Mouse (Mus musculus) yolk sac, embryonic 10.5 days (tissue): Measurements from ENCODE around the gene Grb2.

Experiments
- DNase-seq: peaks from one replicate; pipeline ENCODE4 v3.0.0-alpha.2; 2017; ENCODE audit warnings: low spot score

Grb2 gene

GRCm38 (mm10) chr11:115712268-115712667, 3.9 kb upstream of the Grb2 start:
- DNase-seq, result no peak

DNA sequence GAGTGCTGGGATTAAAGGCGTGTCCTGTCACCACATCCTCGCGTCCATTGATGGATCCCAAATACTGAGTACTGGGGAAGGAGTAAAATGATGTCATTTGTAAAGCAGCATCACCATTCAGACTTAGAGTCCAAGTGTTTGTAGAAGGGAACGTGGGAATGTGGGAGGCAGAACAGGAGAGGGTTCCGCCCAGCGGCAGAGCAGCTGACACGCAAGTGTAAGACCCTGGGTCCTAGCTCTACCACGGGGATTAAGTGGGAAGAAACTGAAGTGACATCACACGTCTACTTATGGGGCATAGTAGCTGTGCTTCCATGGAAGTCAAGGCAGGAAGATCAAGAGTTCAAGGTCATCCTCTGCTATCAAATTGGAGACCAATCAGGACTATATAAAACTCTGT, 2.7 kb upstream of the Grb2 start:
- no peak for DNase-seq

GRCm38 (mm10) chr11:115709829-115710559, 1.6 kb upstream of the Grb2 start:
- DNase-seq, result no peak

DNA sequence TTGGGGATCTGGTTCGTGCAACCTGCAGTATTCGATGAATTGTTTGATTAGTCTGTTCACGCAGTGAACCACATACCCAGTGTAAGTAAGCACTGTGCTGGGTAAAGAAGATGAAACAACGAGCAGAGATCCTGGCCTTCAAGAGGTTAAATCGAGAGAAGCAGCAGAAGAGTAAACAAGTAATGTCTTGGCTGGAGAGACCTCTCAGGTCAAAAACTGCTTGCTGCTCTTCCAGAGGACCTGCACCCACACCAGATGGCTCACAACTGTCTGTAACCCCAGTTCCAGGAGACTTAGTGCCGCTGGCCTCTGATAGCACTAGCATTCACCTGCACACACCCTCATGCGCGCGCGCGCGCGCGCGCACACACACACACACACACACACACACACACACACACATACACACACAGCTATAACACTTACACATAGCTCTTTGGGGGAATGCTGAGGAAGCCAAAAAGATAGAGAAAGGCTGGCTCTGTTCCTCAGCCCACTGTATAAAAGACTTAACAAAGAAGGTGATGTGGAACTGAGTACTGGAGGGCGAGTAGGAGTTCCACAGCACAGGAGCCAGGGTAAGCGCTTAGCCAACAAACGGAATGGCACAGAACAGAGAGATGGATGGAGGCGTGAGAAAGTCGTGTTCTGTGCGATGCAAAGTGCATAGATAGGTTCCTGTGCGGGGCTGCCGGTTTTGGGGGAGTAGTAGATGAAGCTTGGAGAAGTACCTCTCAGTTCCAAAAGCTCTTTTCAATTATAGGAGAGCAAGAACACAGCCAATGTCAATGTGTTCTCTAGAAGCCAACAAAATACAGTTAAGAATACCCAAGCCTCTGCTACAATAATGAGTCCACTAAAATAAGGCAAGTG, 795 bp upstream of the Grb2 start:
- peak; percentile 44 for DNase-seq

DNA sequence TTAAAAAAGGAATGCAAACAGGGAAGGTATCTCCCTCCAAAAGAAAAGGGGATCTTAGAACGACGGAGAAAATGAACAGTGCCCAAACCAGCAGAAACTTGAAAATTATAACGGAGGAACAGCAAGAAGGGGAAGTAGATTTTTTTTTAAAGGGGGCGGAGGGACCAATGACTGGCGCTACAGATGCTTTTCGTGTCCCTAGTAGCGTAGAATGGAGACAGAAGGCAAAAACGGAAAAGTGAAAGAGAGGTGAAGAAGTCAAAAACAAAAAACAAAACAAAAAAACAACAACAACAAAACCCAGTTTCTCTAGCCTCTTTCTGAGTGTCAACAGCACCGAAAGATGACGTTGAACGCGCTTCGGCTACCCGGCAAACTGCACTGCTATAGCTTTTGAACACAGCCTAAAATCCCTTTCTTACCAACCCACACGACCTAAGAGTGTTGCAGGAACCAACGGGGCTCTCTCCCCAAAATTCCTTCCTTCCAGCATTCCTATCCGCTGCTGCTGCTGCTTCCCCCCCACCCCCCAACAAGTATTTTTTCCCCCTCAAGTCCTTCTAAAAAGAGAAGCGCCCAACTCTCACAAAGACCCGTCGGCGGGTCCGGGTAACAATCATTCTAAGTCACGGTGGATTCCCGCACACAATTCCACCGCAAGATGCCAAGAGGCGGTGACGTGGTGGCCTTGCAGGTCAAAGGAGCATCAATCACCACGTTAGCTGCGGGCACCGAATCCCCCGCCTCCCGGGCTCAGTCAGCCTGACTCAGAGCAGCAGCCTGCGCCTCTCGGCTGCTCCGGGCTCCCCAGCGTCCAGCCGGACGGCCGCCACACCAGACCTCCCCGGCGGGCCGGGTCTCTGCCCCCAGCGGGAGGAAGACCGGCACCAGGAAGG, 836 bp downstream of the Grb2 start:
- DNase-seq, result peak; percentile 49

GRCm38 (mm10) chr11:115706584-115706983, 1.8 kb downstream of the Grb2 start:
- DNase-seq, result no peak

- no peak for DNase-seq
Measured at GRCm38 (mm10) chr11:115705561-115705960, 2.8 kb downstream of the Grb2 start.

DNA sequence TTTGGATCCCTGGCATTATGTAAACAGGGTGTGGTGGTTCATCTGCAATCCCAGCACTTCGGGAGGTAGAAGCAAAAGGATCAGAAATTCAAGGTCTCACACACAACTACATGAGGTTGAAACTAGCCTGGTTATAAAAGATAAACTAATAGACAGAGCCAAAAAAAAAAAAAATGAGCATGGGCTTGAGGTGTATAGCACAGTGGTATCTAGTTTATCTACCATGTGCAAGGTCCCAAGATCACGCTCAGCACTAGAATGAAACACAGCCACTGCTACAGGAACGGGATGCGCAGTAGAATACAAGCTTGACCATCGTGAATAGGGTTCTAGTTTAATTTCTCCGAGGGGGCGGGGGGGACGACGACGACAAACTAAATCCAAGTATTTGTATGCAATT, 3.7 kb downstream of the Grb2 start:
- no peak for DNase-seq

GRCm38 (mm10) chr11:115703466-115703865, 4.9 kb downstream of the Grb2 start:
- DNase-seq, result no peak

DNA sequence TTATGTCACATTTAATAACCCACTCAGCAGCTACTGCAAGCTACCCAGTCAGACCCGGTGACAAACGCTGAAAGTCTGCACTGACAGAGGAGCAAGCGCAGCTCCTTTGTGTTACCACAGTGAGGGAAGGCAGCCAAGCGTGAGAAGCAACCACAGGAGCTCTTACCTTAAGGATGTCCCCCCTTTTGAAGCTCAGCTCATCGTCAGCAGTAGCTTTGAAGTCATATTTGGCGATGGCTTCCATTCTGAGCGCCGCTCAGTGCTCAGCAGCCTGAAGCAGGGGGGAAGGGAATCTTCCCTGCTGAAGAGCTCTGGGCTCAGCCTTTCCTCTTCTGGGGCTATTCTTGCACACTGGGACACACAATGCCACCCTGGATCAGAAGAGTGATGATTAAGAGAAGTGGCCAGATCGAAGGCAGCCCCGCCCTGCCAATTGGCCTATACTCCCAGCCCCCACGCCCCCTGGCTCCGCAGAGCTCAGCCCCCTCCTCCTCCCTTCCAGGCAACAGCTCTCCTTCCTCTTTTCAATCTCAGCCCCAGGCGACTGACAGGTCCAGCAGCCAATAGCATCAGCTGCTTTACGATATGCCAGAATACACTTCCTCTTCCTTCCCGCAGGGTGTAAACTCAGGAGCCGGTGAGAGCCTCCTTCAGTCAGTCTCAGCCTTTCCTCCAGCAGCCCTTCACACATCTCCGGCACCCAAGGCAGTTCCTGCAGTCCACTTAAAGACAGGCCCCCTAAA, 9.2 kb downstream of the Grb2 start:
- peak; percentile 88 for DNase-seq

GRCm38 (mm10) chr11:115697722-115698121, 10.7 kb downstream of the Grb2 start:
- no peak for DNase-seq

DNA sequence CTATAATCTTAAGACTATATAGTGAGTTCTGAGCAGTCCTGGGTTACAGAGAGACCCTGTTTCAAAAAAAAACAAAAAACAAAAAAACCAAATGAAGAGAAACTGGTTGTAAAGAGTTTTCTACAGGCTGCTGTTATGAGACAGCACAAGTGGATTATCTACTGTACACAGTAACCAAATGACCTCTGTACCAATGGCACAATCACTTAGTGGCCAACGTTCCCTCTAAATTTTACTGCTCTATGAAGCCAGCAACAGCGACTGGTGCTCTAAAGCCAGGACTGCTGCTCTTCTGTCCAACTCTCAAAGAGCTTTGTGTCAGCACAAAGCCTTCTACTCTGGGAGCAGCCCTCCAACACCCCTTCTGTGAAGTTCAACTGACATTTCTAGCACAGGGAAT, 11.3 kb downstream of the Grb2 start:
- no peak for DNase-seq

- DNase-seq, result no peak
Measured at GRCm38 (mm10) chr11:115696471-115696870, 11.9 kb downstream of the Grb2 start.

DNA sequence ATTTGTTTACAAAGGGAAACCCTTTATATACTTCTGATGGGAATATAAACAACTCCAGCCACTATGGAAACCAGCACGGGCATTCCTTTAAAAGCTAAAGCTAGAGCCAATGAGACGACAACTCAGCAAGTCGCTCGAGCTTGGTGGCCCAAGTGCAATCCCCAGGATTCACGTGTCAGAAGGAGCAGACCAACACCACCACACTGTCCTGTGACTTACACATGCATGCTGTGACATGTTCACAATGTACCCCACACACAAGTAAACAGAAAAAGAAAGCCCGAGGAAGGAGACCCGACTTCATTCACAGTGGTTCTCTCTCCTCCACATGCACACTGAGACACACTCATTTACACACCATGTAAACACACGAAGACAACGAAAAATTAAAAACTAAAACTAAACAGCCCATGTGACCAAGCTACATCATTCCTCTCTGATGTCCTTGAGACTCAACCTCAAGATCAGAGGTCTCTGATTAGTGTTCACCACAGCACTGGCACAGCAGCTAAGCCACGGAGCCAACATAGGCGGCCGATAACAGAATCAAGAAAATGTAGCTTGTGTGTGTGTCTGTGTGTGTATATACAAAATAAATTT, 14.3 kb downstream of the Grb2 start:
- DNase-seq, result no peak

- no peak for DNase-seq
Measured at GRCm38 (mm10) chr11:115692800-115693199, 15.6 kb downstream of the Grb2 start.

- no peak for DNase-seq
Measured at GRCm38 (mm10) chr11:115691976-115692375, 16.4 kb downstream of the Grb2 start.

- DNase-seq, result no peak
Measured at GRCm38 (mm10) chr11:115691511-115691910, 16.9 kb downstream of the Grb2 start.

GRCm38 (mm10) chr11:115691013-115691412, 17.4 kb downstream of the Grb2 start:
- no peak for DNase-seq

DNA sequence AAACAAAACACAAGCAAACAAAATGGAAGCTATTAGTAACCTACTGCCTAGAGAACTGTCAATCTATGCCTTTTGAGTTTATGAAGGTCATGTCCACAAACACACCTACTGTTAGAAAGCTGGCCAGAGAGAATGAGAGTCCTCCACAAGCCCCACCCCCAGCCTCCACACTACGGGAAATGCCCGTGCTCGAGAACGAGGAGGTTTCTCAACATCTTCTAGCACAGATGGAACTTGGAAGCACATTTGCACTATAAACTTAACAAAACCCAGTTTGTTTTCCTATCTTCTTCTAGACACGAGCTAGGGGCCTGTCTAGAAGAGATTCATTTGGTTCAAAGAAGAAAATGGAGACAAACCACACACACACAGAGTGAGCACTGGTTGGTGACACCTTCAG, 18.0 kb downstream of the Grb2 start:
- DNase-seq, result no peak

DNA sequence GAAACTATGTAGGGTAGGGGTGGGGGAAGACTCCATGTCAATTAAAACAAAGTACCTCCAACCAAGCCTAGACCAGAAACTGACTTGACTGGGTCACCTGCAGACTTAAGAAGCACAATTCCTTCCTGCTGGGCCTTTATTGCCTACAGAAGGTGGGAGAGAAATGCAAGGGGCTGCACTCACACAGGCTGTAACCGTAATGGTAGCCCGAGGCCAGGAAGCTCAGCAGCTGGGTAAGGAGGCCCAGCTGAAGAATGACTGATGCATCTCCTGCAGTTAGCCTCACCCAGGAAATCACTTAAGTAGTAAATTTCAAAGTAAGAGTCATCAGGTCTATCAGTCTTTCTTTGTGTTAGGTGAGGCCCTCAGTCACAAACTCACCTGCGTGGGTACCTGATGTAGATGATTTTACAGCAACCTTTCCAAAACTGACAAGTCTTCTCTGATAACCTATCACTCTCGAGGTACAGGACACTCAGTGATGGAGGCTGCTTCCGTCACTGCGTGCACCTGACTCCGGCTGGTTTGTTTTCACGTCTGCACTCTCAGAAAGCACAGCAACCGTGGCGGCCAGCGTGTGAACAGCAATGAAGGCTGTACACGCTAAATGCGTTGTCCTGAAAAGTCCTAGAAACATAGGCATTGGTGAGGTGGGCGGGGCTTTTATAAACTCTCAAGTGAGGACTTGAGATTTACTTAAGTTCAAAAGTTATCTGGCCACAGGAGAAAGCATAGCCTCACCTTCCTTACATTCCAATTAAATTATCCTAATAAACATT, 19.1 kb downstream of the Grb2 start:
- DNase-seq, result no peak
